Mouse (Mus musculus): ENCODE results near the gene Mettl7a3.

GRCm38 (mm10) chr15:100303428-100304018 is 31.2 kb upstream of the Mettl7a3 start:
- TF ChIP-seq CTCF (IDR thresholded peaks at IDR 0.05; ENCODE audit: insufficient read depth, low read length) (no peak), POLR2A (IDR thresholded peaks at IDR 0.05; ENCODE audit: borderline replicate concordance, extremely low read depth, low read depth, low read length) (no peak)

Data from lung, adult 2 months (tissue).